9 mouse cellular contexts compared by ENCODE assay signal in genomic region chr12:83301616-83302319, GRCm38 (mm10).
DNase-seq lines count a peak whose midpoint lies in the region; ATAC-seq lines count a peak whose summit lies in the region.
"Had no signal": no experiment of that assay in that cellular context is flagged by ENCODE, and none has a peak within 500 bp of the region (broad histone marks: within the 10 kb centered on the region; RNA-seq: fewer than 3 reads in every experiment).

No protein-coding gene starts in this region.

- WGBS in heart, embryonic 15.5 days: 64% methylated on average over 18 of the region's 18 CpGs
- WGBS in intestine, embryonic 16.5 days: 69% methylated on average over 18 of the region's 18 CpGs

- H3K9ac ChIP-seq in heart, embryonic 15.5 days: no peak overlapping the region
- H3K9ac ChIP-seq in intestine, embryonic 16.5 days (ENCODE audit: low read depth, low read length): no peak overlapping the region

- DNase-seq in adrenal gland, adult (ENCODE audit: inconsistent age in 2 of 2, low spot score in 1 of 2): peak; percentile 83 to 92
- DNase-seq in cerebellum, adult 9-11 months: peak; percentile 77
- peak; percentile 78 to 80 for DNase-seq in kidney, postnatal 36 days
- DNase-seq in right cerebral cortex, postnatal 10 days (ENCODE audit: low spot score in 2 of 2): no peak
- DNase-seq in urinary bladder, adult 2 months (ENCODE audit: low spot score): no peak
- DNase-seq in ovary, postnatal 10 days (ENCODE audit: low spot score): no peak

- H3K27ac ChIP-seq in heart, embryonic 15.5 days: peak overlapping the region; percentile 86
- no peak overlapping the region for H3K27ac ChIP-seq in intestine, embryonic 16.5 days (ENCODE audit: low read length)

- H3K36me3 ChIP-seq in heart, embryonic 15.5 days: no peaks in the 10 kb centered on the region
- H3K36me3 ChIP-seq in intestine, embryonic 16.5 days (ENCODE audit: control insufficient read depth, insufficient read depth, low read length): no peaks in the 10 kb centered on the region

- H3K4me3 ChIP-seq in heart, embryonic 15.5 days: no peak overlapping the region
- no peak overlapping the region for H3K4me3 ChIP-seq in intestine, embryonic 16.5 days (ENCODE audit: low read length)
- H3K4me3 ChIP-seq: erythroblast, embryonic 14.5 days had no signal

- H3K4me1 ChIP-seq in heart, embryonic 15.5 days (replicated peaks): peaks cover 27% of the 10 kb centered on the region
- peaks cover 3% of the 10 kb centered on the region; the same call in 1 of the 2 replicates for H3K4me1 ChIP-seq in intestine, embryonic 16.5 days (ENCODE audit: control insufficient read depth, insufficient read depth, low read length)

- ATAC-seq in heart, embryonic 15.5 days (replicated peaks; ENCODE audit: insufficient number of reproducible peaks, insufficient read depth, low FRiP score, low read depth): no peak
- ATAC-seq in intestine, embryonic 16.5 days: no peak

- no peaks in the 10 kb centered on the region for H3K9me3 ChIP-seq in heart, embryonic 15.5 days (replicated peaks)
- no peaks in the 10 kb centered on the region for H3K9me3 ChIP-seq in intestine, embryonic 16.5 days (ENCODE audit: control insufficient read depth, low read length)

- no peaks in the 10 kb centered on the region for H3K27me3 ChIP-seq in heart, embryonic 15.5 days
- H3K27me3 ChIP-seq in intestine, embryonic 16.5 days (replicated peaks; ENCODE audit: control insufficient read depth, insufficient read depth, low read length): no peaks in the 10 kb centered on the region

- peak overlapping the region; percentile 42; the same call in 1 of the 2 replicates for H3K4me2 ChIP-seq in heart, embryonic 15.5 days
- H3K4me2 ChIP-seq in intestine, embryonic 16.5 days (ENCODE audit: low read depth, low read length): no peak overlapping the region

Comparison
In these comparisons a context has a peak if more than half of its experiments do, and no peak if none do; other contexts are left out.
1. DNase-seq: peak in adrenal gland, adult (2 of 2), cerebellum, adult 9-11 months (single experiment) and kidney, postnatal 36 days (2 of 2); none in right cerebral cortex, postnatal 10 days (0 of 2), urinary bladder, adult 2 months (single experiment) and ovary, postnatal 10 days (single experiment).